Mouse (Mus musculus) left cerebral cortex, postnatal 25 days (tissue): ENCODE measurements at regions not wholly inside any gene's neighbourhood (a gene's known extent, or its start where the extent isn't known, plus 50 kb on each side); places are given as distances from the start of the nearest gene placed in this dataset.

Source experiments
- DNase-seq, 2 experiments: peaks; one replicate each; pipeline ENCODE4 v3.0.0; 2022; ENCODE audit warnings: low spot score in 2 of 2, mixed read lengths in 1 of 2
- intact Hi-C: fragments of 180-260 bp; cut with DNase I; formaldehyde crosslinking; loops from one replicate; pipeline ENCODE4 v1.15.1; 2025

GRCm38 (mm10) chr17:84082571-84082970, 105.2 kb downstream of the Zfp36l2 start:
- intact Hi-C loops = no loop called here
- no peak for DNase-seq

DNA sequence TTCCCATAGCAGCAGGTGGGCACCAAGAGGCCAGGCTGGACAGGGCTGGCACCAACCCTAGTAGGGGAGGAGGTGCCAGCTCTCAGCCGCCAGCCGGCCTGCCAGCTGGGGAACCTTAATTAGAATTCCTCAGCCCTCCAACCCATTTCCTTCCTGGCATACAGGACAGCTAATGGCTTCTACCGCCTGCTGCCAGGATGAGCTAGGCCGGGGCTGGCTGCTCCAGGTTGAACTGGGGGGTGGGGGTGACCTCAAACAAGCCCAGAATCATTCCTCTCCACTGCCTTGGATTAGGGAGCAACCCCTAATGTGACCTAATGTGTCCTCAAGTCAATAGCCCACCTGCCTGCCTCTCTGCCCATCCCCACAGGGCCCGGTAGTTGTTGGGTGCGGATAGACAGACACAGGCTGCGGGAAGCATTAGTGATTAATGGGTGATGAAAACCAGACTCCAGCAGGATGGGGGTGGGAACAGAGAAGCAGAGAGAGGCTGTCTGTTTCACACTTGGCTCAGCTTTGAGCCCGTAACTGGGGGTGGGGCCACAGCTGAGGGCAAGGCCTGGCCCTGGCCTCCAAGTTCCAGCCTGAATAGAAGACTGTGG, 105.9 kb downstream of the Zfp36l2 start:
- DNase-seq = peak; percentile 56 to 78
- intact Hi-C loops = loop anchor here (2.0 kb wide), 1 partner anchor 23 kb away; no protein-coding TSS in a partner anchor

DNA sequence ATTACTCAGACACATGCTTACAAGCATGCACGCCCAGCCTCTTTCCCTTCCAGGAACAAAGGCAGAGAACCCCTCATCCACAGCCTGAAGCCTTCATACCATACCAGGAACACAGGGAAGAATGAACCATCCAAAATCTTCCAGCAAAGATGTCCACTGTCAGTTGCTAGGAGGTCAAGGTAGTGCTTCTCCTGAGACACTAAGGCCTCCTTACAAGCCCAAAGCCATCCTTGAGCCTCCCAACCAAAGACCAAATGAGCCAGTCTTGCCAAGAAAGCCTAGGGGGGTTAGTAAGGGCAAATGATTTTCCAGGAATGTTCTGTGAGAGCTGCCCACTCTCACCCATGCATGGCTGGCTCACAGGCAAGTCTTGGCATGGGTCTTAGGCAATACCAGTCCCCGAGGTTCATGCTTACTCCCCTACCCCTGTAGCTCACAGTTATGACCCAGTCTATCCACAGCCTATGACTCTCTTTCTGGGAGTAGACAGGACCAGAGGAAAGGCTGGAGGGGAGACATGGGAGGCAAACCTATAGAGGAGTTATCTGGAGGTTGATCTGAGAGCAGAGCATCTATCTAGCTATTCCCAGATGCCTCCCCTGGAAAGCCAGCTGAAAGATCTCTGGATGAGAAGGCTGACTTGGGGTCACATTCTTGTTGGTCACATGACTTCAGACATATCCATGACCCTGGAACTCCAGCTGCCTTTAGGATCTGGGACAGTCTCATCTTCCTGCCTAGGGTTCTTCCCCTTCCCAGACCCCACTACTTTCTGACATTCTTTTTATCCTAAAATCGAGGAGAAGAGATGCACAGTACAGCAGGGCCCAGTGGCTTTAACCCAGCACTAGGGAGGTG, 112.4 kb downstream of the Zfp36l2 start:
- DNase-seq = no peak
- intact Hi-C loops = no loop called here

GRCm38 (mm10) chr17:84074000-84074782, 113.6 kb downstream of the Zfp36l2 start:
- peak in 1 of 2 experiments; percentile 28 for DNase-seq
- intact Hi-C loops = no loop called here

- intact Hi-C loops = no loop called here
- no peak for DNase-seq
These were observed 115.2 kb downstream of the Zfp36l2 start for GRCm38 (mm10) chr17:84072426-84073030.

- intact Hi-C loops = no loop called here
- no peak for DNase-seq
These were observed 115.9 kb downstream of the Zfp36l2 start for GRCm38 (mm10) chr17:84071855-84072254.

DNA sequence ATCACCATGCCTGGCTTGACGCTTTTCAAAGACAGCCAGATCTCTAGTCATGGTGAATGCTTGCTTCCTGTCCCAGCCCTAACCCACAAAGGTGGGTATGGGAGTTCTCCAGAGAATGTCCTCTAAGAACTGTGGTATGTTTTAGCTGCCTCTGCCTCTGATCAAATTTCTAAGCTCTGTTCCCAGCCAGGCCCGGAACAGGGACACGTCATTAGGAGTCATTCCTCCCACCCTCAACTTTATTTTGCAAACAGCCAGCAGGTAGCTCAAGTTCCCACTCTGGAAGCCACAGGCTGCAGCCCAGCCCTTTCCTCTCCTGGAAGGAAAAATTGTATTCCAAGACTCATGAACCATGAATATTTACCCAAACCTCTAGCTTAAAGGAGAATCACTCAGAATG, 117.2 kb downstream of the Zfp36l2 start:
- no peak for DNase-seq
- intact Hi-C loops = no loop called here

GRCm38 (mm10) chr17:84067102-84067501, 120.6 kb downstream of the Zfp36l2 start:
- DNase-seq = no peak
- intact Hi-C loops = no loop called here

GRCm38 (mm10) chr17:84063791-84064190, 124.0 kb downstream of the Zfp36l2 start:
- intact Hi-C loops = no loop called here
- no peak for DNase-seq

- intact Hi-C loops = no loop called here
These were observed 126.1 kb downstream of the Zfp36l2 start for GRCm38 (mm10) chr17:84061621-84062020.

DNA sequence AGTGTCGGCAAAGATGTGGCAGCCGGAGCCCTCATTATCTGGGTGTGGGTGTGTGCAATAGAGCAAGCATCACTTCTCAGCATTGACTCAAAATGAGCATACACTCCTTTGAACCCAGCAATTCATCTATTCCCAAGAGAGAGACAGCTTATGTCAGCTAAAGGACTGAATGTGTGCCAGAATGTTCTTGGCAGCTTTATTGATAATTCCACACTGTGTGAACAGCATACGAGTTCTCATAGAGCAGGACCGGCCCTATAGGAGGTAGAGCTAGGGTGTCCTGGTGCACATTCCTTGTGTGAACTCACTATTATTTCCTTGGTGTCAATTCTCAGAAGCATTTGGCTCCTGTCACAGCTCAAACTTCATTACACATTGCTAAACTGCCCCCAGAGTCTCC, 131.3 kb downstream of the Zfp36l2 start:
- no peak for DNase-seq
- intact Hi-C loops = loop anchor here (5.0 kb wide), 1 partner anchor 41 kb away; no protein-coding TSS in a partner anchor

More at GRCm38 (mm10) chr17:84061621-84062020, 126.1 kb downstream of the Zfp36l2 start:
- DNase-seq = no peak

GRCm38 (mm10) chr17:84052437-84052836, 135.3 kb downstream of the Zfp36l2 start:
- intact Hi-C loops = no loop called here
- DNase-seq = no peak

GRCm38 (mm10) chr17:84051212-84051611, 136.5 kb downstream of the Zfp36l2 start:
- no peak for DNase-seq
- intact Hi-C loops = no loop called here

DNA sequence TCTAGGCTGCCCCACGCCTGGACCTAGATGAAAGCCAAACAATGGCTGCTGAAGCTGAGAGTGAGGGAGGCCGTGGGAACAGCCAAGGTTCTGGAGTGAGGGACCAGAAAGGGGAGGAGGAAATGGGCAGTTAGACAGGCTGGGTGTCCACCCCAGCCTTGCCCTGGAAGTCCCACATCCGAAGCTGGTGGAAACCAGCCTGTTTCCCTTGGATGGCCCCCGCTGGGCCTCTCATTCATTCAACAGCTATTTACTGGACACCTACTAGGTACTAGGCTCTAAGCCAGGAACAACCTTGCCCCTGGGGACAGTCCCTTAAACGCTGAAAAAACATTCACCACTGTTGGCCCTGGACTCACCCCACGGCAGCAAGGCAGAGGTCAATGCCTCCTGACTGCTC, 139.2 kb downstream of the Zfp36l2 start:
- peak in 1 of 2 experiments; percentile 36 for DNase-seq
- intact Hi-C loops = no loop called here

GRCm38 (mm10) chr17:84047520-84047919, 140.2 kb downstream of the Zfp36l2 start:
- DNase-seq = no peak
- intact Hi-C loops = no loop called here

DNA sequence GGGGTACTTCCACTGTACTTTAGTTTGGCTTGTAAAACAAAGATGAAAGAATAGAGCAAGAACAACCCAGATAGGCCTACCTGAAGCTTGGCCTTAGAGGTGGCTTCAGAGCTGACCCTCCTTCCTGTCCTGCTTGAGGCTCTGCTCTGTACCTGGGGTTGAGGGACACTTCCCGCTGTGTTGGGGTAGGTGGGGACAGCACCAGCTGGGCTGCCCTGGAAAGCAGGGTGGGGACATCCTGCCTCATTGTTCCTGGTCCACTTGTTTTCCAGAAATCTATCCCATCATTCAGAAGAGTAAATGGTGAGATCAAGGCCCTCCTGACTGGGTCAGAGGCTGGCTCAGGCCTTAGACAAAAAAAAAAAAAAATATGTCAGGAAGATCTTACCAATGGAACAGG, 141.9 kb downstream of the Zfp36l2 start:
- intact Hi-C loops = no loop called here

GRCm38 (mm10) chr17:84044472-84044936, 143.2 kb downstream of the Zfp36l2 start:
- intact Hi-C loops = no loop called here
- no peak for DNase-seq

More for the DNA sequence above, 141.9 kb downstream of the Zfp36l2 start:
- DNase-seq = no peak

- DNase-seq = no peak
- intact Hi-C loops = no loop called here
These were observed 144.6 kb downstream of the Zfp36l2 start for GRCm38 (mm10) chr17:84043102-84043501.

DNA sequence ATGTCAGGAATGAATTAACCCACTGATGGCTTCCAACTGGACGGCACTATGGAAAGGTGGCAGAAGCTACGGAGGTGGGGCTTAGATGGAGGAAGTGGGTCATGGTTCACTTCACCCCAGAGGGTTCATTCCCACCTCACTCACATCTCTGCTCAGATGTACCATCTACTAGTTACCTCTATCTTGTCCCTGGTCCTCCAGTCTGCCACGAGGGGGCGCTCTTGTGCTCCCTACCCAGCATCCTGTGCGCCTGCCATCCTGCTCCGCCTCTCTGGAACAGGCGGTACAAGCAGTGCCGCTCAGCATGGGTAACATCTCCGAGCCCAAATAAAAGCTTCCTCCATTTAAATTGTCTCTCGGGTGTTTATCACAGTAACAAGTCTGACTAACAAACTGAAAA, 148.3 kb downstream of the Zfp36l2 start:
- intact Hi-C loops = no loop called here
- DNase-seq = no peak
